Mouse (Mus musculus) gastrocnemius, postnatal 14 days (tissue): ENCODE measurements at regions not wholly inside any gene's neighbourhood (a gene's known extent, or its start where the extent isn't known, plus 50 kb on each side); places are given as distances from the start of the nearest gene placed in this dataset.
A peak's percentile ranks its signal among the peaks of the same experiment; 100 is the strongest.

Experiments used
- DNase-seq: peaks from one replicate; pipeline ENCODE4 v3.0.0; 2021; ENCODE audit warnings: mixed read lengths
- intact Hi-C: fragments of 180-260 bp; cut with DNase I; formaldehyde crosslinking; loops from one replicate; pipeline ENCODE4 v1.15.1; 2025; ENCODE audit warnings: low total_unique reads

- DNase-seq: no peak
- intact Hi-C loops: no loop called here
Observed at GRCm38 (mm10) chr1:3012530-3012929, 1795.2 kb upstream of the Gm37988 start.

- intact Hi-C loops: no loop called here
- no peak for DNase-seq
Observed at GRCm38 (mm10) chr1:3062759-3063158, 1744.9 kb upstream of the Gm37988 start.

GRCm38 (mm10) chr1:3094375-3094774 lies 1713.3 kb upstream of the Gm37988 start:
- intact Hi-C loops: no loop called here

GRCm38 (mm10) chr1:3094910-3095309 lies 1712.8 kb upstream of the Gm37988 start:
- intact Hi-C loops: no loop called here
- DNase-seq: no peak

More at GRCm38 (mm10) chr1:3094375-3094774, 1713.3 kb upstream of the Gm37988 start:
- DNase-seq: no peak

GRCm38 (mm10) chr1:3113564-3113963 lies 1694.1 kb upstream of the Gm37988 start:
- DNase-seq: no peak
- intact Hi-C loops: no loop called here

GRCm38 (mm10) chr1:3119498-3120391 lies 1687.9 kb upstream of the Gm37988 start:
- DNase-seq: no peak
- intact Hi-C loops: no loop called here

- intact Hi-C loops: no loop called here
- no peak for DNase-seq
Observed at GRCm38 (mm10) chr1:3120392-3120690, 1687.4 kb upstream of the Gm37988 start.

- intact Hi-C loops: no loop called here
- peak; percentile 40 for DNase-seq
Observed at GRCm38 (mm10) chr1:3121288-3121687, 1686.4 kb upstream of the Gm37988 start.

- intact Hi-C loops: no loop called here
- DNase-seq: no peak
Observed at GRCm38 (mm10) chr1:3121745-3122144, 1685.9 kb upstream of the Gm37988 start.
